Mouse (Mus musculus): ENCODE measurements at regions not wholly inside any gene's neighbourhood (a gene's known extent, or its start where the extent isn't known, plus 50 kb on each side); places are given as distances from the start of the nearest gene placed in this dataset.

DNA sequence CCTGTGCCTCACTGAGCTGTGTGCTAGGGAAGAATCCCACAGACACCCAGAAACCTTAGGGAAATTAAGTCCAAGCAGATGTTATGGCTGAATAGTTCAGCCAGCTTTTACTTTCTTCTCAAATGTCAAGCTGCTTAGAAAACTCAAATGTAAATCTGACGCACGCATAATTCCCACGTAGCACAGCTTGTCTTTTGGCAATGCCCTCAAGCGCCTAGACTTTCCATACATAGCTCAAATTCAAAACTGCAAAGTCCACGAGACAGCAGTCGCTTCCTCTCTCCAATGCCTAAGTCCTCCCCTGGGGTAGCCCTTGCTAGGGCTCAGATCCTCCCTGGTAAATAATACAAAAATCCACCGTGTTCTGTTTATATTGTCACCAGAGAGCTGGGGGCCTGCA lies 115.8 kb upstream of the Dhrs4 start:
- Histone ChIP-seq H3K4me1 (ENCODE audit: control insufficient read depth, insufficient read depth, low read length) (no peaks in the 10 kb centered on the region), H3K36me3 (ENCODE audit: control insufficient read depth, insufficient read depth, low read length) (no peaks in the 10 kb centered on the region), H3K4me2 (ENCODE audit: low read depth, severe bottlenecking) (no peak overlapping the region), H3K27ac (replicated peaks; ENCODE audit: low read depth, low read length) (no peak overlapping the region), H3K9me3 (ENCODE audit: control insufficient read depth, low read length) (no peaks in the 10 kb centered on the region), H3K27me3 (ENCODE audit: control insufficient read depth, insufficient read depth, low read length) (no peaks in the 10 kb centered on the region), H3K4me3 (ENCODE audit: low read depth, low read length) (no peak overlapping the region), H3K9ac (ENCODE audit: low read length) (no peak overlapping the region)
- DNase-seq (ENCODE audit: low spot score) (no peak), ATAC-seq (ENCODE audit: insufficient number of reproducible peaks, low FRiP score, low TSS enrichment, low read depth) (no peak)
- WGBS = 84% methylated on average over 7 of the region's 7 CpGs

GRCm38 (mm10) chr14:55370384-55370783 lies 108.2 kb upstream of the Dhrs4 start:
- Histone ChIP-seq H3K36me3 (ENCODE audit: control insufficient read depth, insufficient read depth, low read length) (no peaks in the 10 kb centered on the region), H3K4me2 (ENCODE audit: low read depth, severe bottlenecking) (no peak overlapping the region), H3K4me1 (ENCODE audit: control insufficient read depth, insufficient read depth, low read length) (no peaks in the 10 kb centered on the region), H3K9me3 (ENCODE audit: control insufficient read depth, low read length) (no peaks in the 10 kb centered on the region), H3K9ac (ENCODE audit: low read length) (no peak overlapping the region), H3K27ac (replicated peaks; ENCODE audit: low read depth, low read length) (no peak overlapping the region), H3K27me3 (ENCODE audit: control insufficient read depth, insufficient read depth, low read length) (no peaks in the 10 kb centered on the region), H3K4me3 (ENCODE audit: low read depth, low read length) (no peak overlapping the region)
- WGBS = 80% methylated on average over 5 of the region's 5 CpGs
- no peak for ATAC-seq (ENCODE audit: insufficient number of reproducible peaks, low FRiP score, low TSS enrichment, low read depth)
- DNase-seq (ENCODE audit: low spot score) = no peak

DNA sequence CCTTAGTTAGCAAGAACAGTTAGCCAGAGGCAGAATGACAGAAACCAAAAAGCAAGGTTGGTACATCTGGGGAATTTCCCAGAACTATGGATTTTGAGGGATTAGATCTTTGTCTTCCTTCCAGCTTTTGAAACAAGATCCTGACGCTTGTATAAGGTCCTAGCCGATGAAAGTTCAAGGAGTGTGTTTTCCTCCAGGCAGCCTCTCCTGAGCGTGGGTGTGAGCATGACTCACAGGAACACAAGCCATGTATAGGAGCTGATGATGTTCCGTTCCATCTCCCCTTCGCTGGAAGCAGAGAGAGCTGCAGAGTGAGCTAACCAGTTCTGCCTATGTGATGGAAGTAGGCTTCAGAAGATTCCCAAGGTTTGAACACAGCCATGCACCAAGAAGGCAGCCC lies 105.6 kb upstream of the Dhrs4 start:
- Histone ChIP-seq H3K4me2 (ENCODE audit: low read depth, severe bottlenecking) (no peak overlapping the region), H3K27me3 (ENCODE audit: control insufficient read depth, insufficient read depth, low read length) (no peaks in the 10 kb centered on the region), H3K36me3 (ENCODE audit: control insufficient read depth, insufficient read depth, low read length) (no peaks in the 10 kb centered on the region), H3K9me3 (ENCODE audit: control insufficient read depth, low read length) (no peaks in the 10 kb centered on the region), H3K4me3 (ENCODE audit: low read depth, low read length) (no peak overlapping the region), H3K9ac (ENCODE audit: low read length) (no peak overlapping the region), H3K27ac (replicated peaks; ENCODE audit: low read depth, low read length) (no peak overlapping the region), H3K4me1 (ENCODE audit: control insufficient read depth, insufficient read depth, low read length) (no peaks in the 10 kb centered on the region)
- ATAC-seq (ENCODE audit: insufficient number of reproducible peaks, low FRiP score, low TSS enrichment, low read depth) (no peak), DNase-seq (ENCODE audit: low spot score) (no peak)
- WGBS = 93% methylated on average over 5 of the region's 5 CpGs

- no peak overlapping the region for H3K9ac ChIP-seq (ENCODE audit: low read length)
- no peaks in the 10 kb centered on the region for H3K27me3 ChIP-seq (ENCODE audit: control insufficient read depth, insufficient read depth, low read length)
- ATAC-seq (ENCODE audit: insufficient number of reproducible peaks, low FRiP score, low TSS enrichment, low read depth) (no peak), DNase-seq (ENCODE audit: low spot score) (peak; percentile 22)
- no peak overlapping the region for H3K4me2 ChIP-seq (ENCODE audit: low read depth, severe bottlenecking)
- H3K4me1 ChIP-seq (ENCODE audit: control insufficient read depth, insufficient read depth, low read length) = no peaks in the 10 kb centered on the region
- WGBS = 62% methylated on average over 6 of the region's 6 CpGs
- H3K4me3 ChIP-seq (ENCODE audit: low read depth, low read length) = no peak overlapping the region
- H3K36me3 ChIP-seq (ENCODE audit: control insufficient read depth, insufficient read depth, low read length) = no peaks in the 10 kb centered on the region
- no peaks in the 10 kb centered on the region for H3K9me3 ChIP-seq (ENCODE audit: control insufficient read depth, low read length)
- no peak overlapping the region for H3K27ac ChIP-seq (replicated peaks; ENCODE audit: low read depth, low read length)
Measured at GRCm38 (mm10) chr14:55386773-55387172, 91.8 kb upstream of the Dhrs4 start.

- Histone ChIP-seq H3K4me1 (ENCODE audit: control insufficient read depth, insufficient read depth, low read length) (no peaks in the 10 kb centered on the region), H3K9me3 (ENCODE audit: control insufficient read depth, low read length) (no peaks in the 10 kb centered on the region), H3K9ac (ENCODE audit: low read length) (no peak overlapping the region), H3K4me3 (ENCODE audit: low read depth, low read length) (no peak overlapping the region), H3K4me2 (ENCODE audit: low read depth, severe bottlenecking) (no peak overlapping the region), H3K27ac (replicated peaks; ENCODE audit: low read depth, low read length) (no peak overlapping the region), H3K36me3 (ENCODE audit: control insufficient read depth, insufficient read depth, low read length) (no peaks in the 10 kb centered on the region), H3K27me3 (ENCODE audit: control insufficient read depth, insufficient read depth, low read length) (no peaks in the 10 kb centered on the region)
- no peak for ATAC-seq (ENCODE audit: insufficient number of reproducible peaks, low FRiP score, low TSS enrichment, low read depth)
- DNase-seq (ENCODE audit: low spot score) = no peak
- 65% methylated on average over 6 of the region's 6 CpGs for WGBS
Measured at GRCm38 (mm10) chr14:55387378-55387777, 91.2 kb upstream of the Dhrs4 start.

GRCm38 (mm10) chr14:55392390-55392789 lies 86.2 kb upstream of the Dhrs4 start:
- no peak overlapping the region for H3K9ac ChIP-seq (ENCODE audit: low read length)

DNA sequence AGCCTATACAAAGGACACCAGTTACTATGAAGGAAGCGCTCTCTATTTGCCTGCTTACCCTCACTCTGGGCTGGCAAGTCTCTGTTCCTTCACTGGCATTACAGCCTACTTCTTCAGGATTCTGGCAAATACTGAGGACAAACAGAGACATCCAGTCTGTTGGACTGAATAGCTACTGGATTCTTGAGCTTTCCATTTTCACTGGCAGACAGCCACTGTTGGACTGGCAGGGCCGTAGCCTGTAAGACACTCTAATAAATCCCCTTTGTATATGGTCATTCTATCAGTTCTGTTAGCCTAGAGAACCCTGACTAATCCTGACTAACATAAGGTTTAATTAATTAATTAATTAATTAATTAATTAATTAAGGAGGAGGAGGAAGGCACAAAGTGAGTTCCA lies 72.4 kb upstream of the Dhrs4 start:
- Histone ChIP-seq H3K27me3 (ENCODE audit: control insufficient read depth, insufficient read depth, low read length) (no peaks in the 10 kb centered on the region), H3K36me3 (ENCODE audit: control insufficient read depth, insufficient read depth, low read length) (no peaks in the 10 kb centered on the region)
- 92% methylated on average over 2 of the region's 2 CpGs for WGBS

More at GRCm38 (mm10) chr14:55392390-55392789, 86.2 kb upstream of the Dhrs4 start:
- H3K36me3 ChIP-seq (ENCODE audit: control insufficient read depth, insufficient read depth, low read length) = no peaks in the 10 kb centered on the region
- H3K4me2 ChIP-seq (ENCODE audit: low read depth, severe bottlenecking) = no peak overlapping the region
- H3K27me3 ChIP-seq (ENCODE audit: control insufficient read depth, insufficient read depth, low read length) = no peaks in the 10 kb centered on the region
- H3K4me3 ChIP-seq (ENCODE audit: low read depth, low read length) = no peak overlapping the region
- H3K27ac ChIP-seq (replicated peaks; ENCODE audit: low read depth, low read length) = no peak overlapping the region
- ATAC-seq (ENCODE audit: insufficient number of reproducible peaks, low FRiP score, low TSS enrichment, low read depth) = no peak
- no peak for DNase-seq (ENCODE audit: low spot score)
- H3K9me3 ChIP-seq (ENCODE audit: control insufficient read depth, low read length) = no peaks in the 10 kb centered on the region
- H3K4me1 ChIP-seq (ENCODE audit: control insufficient read depth, insufficient read depth, low read length) = no peaks in the 10 kb centered on the region
- WGBS = 83% methylated on average over 6 of the region's 6 CpGs

More for the DNA sequence above, 72.4 kb upstream of the Dhrs4 start:
- DNase-seq (ENCODE audit: low spot score) (no peak), ATAC-seq (ENCODE audit: insufficient number of reproducible peaks, low FRiP score, low TSS enrichment, low read depth) (no peak)
- H3K4me3 ChIP-seq (ENCODE audit: low read depth, low read length) = no peak overlapping the region
- H3K9me3 ChIP-seq (ENCODE audit: control insufficient read depth, low read length) = no peaks in the 10 kb centered on the region
- H3K9ac ChIP-seq (ENCODE audit: low read length) = no peak overlapping the region
- no peaks in the 10 kb centered on the region for H3K4me1 ChIP-seq (ENCODE audit: control insufficient read depth, insufficient read depth, low read length)
- no peak overlapping the region for H3K27ac ChIP-seq (replicated peaks; ENCODE audit: low read depth, low read length)
- H3K4me2 ChIP-seq (ENCODE audit: low read depth, severe bottlenecking) = no peak overlapping the region

All from limb, embryonic 11.5 days (tissue).